In genomic region chr5:20536544-20536943, GRCm38 (mm10) we compare ENCODE assay signal across 21 mouse cellular contexts.
DNase-seq lines count a peak whose midpoint lies in the region; ATAC-seq and TF ChIP-seq lines count a peak whose summit lies in the region.
"Had no signal": no experiment of that assay in that cellular context is flagged by ENCODE, and none has a peak within 500 bp of the region (broad histone marks: within the 10 kb centered on the region; RNA-seq: fewer than 3 reads in every experiment).

No protein-coding gene starts in this region.

- H3K27me3 ChIP-seq in hindbrain, embryonic 10.5 days (ENCODE audit: insufficient read depth, poor library complexity, severe bottlenecking), result no peaks in the 10 kb centered on the region
- H3K27me3 ChIP-seq in hindbrain, embryonic 14.5 days (ENCODE audit: control insufficient read depth, insufficient read depth, low read length), result no peaks in the 10 kb centered on the region
- H3K27me3 ChIP-seq in embryonic facial prominence, embryonic 10.5 days (replicated peaks; ENCODE audit: low read depth, poor library complexity, severe bottlenecking), result no peaks in the 10 kb centered on the region
- H3K27me3 ChIP-seq in limb, embryonic 10.5 days (ENCODE audit: low read depth, poor library complexity, severe bottlenecking), result no peaks in the 10 kb centered on the region
- no peaks in the 10 kb centered on the region for H3K27me3 ChIP-seq in lung, postnatal 0 days (replicated peaks; ENCODE audit: insufficient read depth, low read length)
- H3K27me3 ChIP-seq: liver, embryonic 12.5 days; midbrain, embryonic 15.5 days had no signal

- no peak overlapping the region for H3K4me3 ChIP-seq in hindbrain, embryonic 10.5 days
- no peak overlapping the region for H3K4me3 ChIP-seq in hindbrain, embryonic 14.5 days (replicated peaks; ENCODE audit: low read length)
- H3K4me3 ChIP-seq in left cerebral cortex, adult 2 months, result no peak overlapping the region
- H3K4me3 ChIP-seq in embryonic facial prominence, embryonic 10.5 days, result no peak overlapping the region
- no peak overlapping the region for H3K4me3 ChIP-seq in limb, embryonic 10.5 days
- H3K4me3 ChIP-seq in lung, postnatal 0 days (ENCODE audit: low read depth, low read length), result no peak overlapping the region
- H3K4me3 ChIP-seq: gastrocnemius, adult 2 months; liver, embryonic 12.5 days; midbrain, embryonic 15.5 days had no signal

- TF ChIP-seq EP300 in lung, postnatal 0 days (IDR thresholded peaks at IDR 0.05), result no peak

- H3K4me2 ChIP-seq in hindbrain, embryonic 14.5 days (replicated peaks), result no peak overlapping the region
- H3K4me2 ChIP-seq in lung, postnatal 0 days (replicated peaks; ENCODE audit: low read depth, low read length), result no peak overlapping the region
- H3K4me2 ChIP-seq: liver, embryonic 12.5 days; midbrain, embryonic 15.5 days had no signal

- no peaks in the 10 kb centered on the region for H3K36me3 ChIP-seq in hindbrain, embryonic 10.5 days
- no peaks in the 10 kb centered on the region; the same call in 1 of the 2 replicates for H3K36me3 ChIP-seq in hindbrain, embryonic 14.5 days (replicated peaks; ENCODE audit: control insufficient read depth, insufficient read depth)
- H3K36me3 ChIP-seq in embryonic facial prominence, embryonic 10.5 days (replicated peaks), result no peaks in the 10 kb centered on the region
- no peaks in the 10 kb centered on the region for H3K36me3 ChIP-seq in limb, embryonic 10.5 days
- H3K36me3 ChIP-seq in lung, postnatal 0 days (ENCODE audit: insufficient read depth, low read length), result no peaks in the 10 kb centered on the region
- H3K36me3 ChIP-seq: liver, embryonic 12.5 days had no signal

- ATAC-seq in hindbrain, embryonic 14.5 days (ENCODE audit: low FRiP score), result no peak
- ATAC-seq in lung, postnatal 0 days, result no peak
- ATAC-seq: forebrain, postnatal 0 days; liver, embryonic 12.5 days; midbrain, embryonic 15.5 days had no signal

- peaks cover 6% of the 10 kb centered on the region for H3K4me1 ChIP-seq in hindbrain, embryonic 10.5 days (replicated peaks)
- H3K4me1 ChIP-seq in hindbrain, embryonic 14.5 days (replicated peaks; ENCODE audit: control insufficient read depth, insufficient read depth, low read length), result peaks cover 7% of the 10 kb centered on the region; the same call in 1 of the 2 replicates
- H3K4me1 ChIP-seq in embryonic facial prominence, embryonic 10.5 days, result peaks cover 7% of the 10 kb centered on the region
- peaks cover 35% of the 10 kb centered on the region for H3K4me1 ChIP-seq in limb, embryonic 10.5 days
- no peaks in the 10 kb centered on the region for H3K4me1 ChIP-seq in lung, postnatal 0 days (ENCODE audit: insufficient read depth, low read depth, low read length)
- H3K4me1 ChIP-seq: liver, embryonic 12.5 days; midbrain, embryonic 15.5 days had no signal

- 58% methylated on average over 3 of the region's 3 CpGs for WGBS in hindbrain, embryonic 10.5 days
- 48% methylated on average over 3 of the region's 3 CpGs for WGBS in hindbrain, embryonic 14.5 days
- WGBS in embryonic facial prominence, embryonic 10.5 days, result 51% methylated on average over 3 of the region's 3 CpGs
- WGBS in limb, embryonic 10.5 days, result 39% methylated on average over 3 of the region's 3 CpGs
- 70% methylated on average over 3 of the region's 3 CpGs for WGBS in lung, postnatal 0 days

- no peak for TF ChIP-seq CTCF in left cerebral cortex, adult 2 months (IDR thresholded peaks at IDR 0.05)
- TF ChIP-seq CTCF in lung, postnatal 0 days (IDR thresholded peaks at IDR 0.05), result no peak

- peak overlapping the region; percentile 64 for H3K27ac ChIP-seq in hindbrain, embryonic 10.5 days
- H3K27ac ChIP-seq in hindbrain, embryonic 14.5 days, result no peak overlapping the region
- peak overlapping the region; percentile 21; the same call in 1 of the 2 replicates for H3K27ac ChIP-seq in left cerebral cortex, adult 2 months
- peak overlapping the region; percentile 55; the same call in 1 of the 2 replicates for H3K27ac ChIP-seq in embryonic facial prominence, embryonic 10.5 days (replicated peaks)
- peak overlapping the region; percentile 78 for H3K27ac ChIP-seq in limb, embryonic 10.5 days
- H3K27ac ChIP-seq in lung, postnatal 0 days (ENCODE audit: low read length), result no peak overlapping the region
- H3K27ac ChIP-seq: gastrocnemius, adult 2 months; liver, embryonic 12.5 days; midbrain, embryonic 15.5 days had no signal

- intact Hi-C loops in left cerebral cortex, adult 2 months (cut with DNase I), result no loop called here

- DNase-seq in hindbrain, embryonic 10.5 days (ENCODE audit: low spot score), result no peak
- DNase-seq in hindbrain, embryonic 14.5 days (ENCODE audit: low spot score), result no peak
- no peak for DNase-seq in left cerebral cortex, adult 2 months (ENCODE audit: extremely low spot score in 1 of 2, low spot score in 2 of 2)
- no peak for DNase-seq in left cerebral cortex, adult 8-10 months (ENCODE audit: low spot score in 2 of 2)
- no peak for DNase-seq in embryonic facial prominence, embryonic 10.5 days (ENCODE audit: low spot score)
- peak; percentile 36 for DNase-seq in limb, embryonic 10.5 days (ENCODE audit: low spot score)
- DNase-seq in lung, postnatal 0 days (ENCODE audit: low spot score), result no peak
- DNase-seq: adrenal gland, postnatal 10 days; cerebellum, adult 18-20 months; cerebellum, postnatal 14 days; forebrain, postnatal 0 days; gastrocnemius, adult 2 months; heart, postnatal 4 days; kidney, adult 11 months; layer of hippocampus, adult 9-11 months; left cerebral cortex, postnatal 4 days; lung, adult 18-20 months; lung, postnatal 14 days; right cerebral cortex, postnatal 14 days had no signal

- no peak overlapping the region for H3K9ac ChIP-seq in hindbrain, embryonic 14.5 days
- no peak overlapping the region for H3K9ac ChIP-seq in lung, postnatal 0 days (replicated peaks; ENCODE audit: low read depth)
- H3K9ac ChIP-seq: forebrain, postnatal 0 days; liver, embryonic 12.5 days; midbrain, embryonic 15.5 days had no signal

- H3K9me3 ChIP-seq in hindbrain, embryonic 10.5 days, result no peaks in the 10 kb centered on the region
- H3K9me3 ChIP-seq in hindbrain, embryonic 14.5 days (ENCODE audit: control insufficient read depth, low read length), result no peaks in the 10 kb centered on the region
- no peaks in the 10 kb centered on the region for H3K9me3 ChIP-seq in embryonic facial prominence, embryonic 10.5 days
- H3K9me3 ChIP-seq in limb, embryonic 10.5 days (replicated peaks), result no peaks in the 10 kb centered on the region
- H3K9me3 ChIP-seq in lung, postnatal 0 days (ENCODE audit: low read length), result no peaks in the 10 kb centered on the region
- H3K9me3 ChIP-seq: liver, embryonic 12.5 days; midbrain, embryonic 15.5 days had no signal

Comparison
In these comparisons a context has a peak if more than half of its experiments do, and no peak if none do; other contexts are left out.
1. H3K27ac ChIP-seq: peak in hindbrain, embryonic 10.5 days (single experiment), left cerebral cortex, adult 2 months (single experiment), embryonic facial prominence, embryonic 10.5 days (single experiment) and limb, embryonic 10.5 days (single experiment); none in hindbrain, embryonic 14.5 days (single experiment) and lung, postnatal 0 days (single experiment).